Mouse (Mus musculus): ENCODE results near the gene Hpse2. TPM values are rescaled to one million over a fixed set of nuclear protein-coding genes. Genes with fewer than 3 reads are reported as not detected.

Hpse2 gene
- polyA plus RNA-seq, 1 experiment from 2014 or later: 0.96 TPM

DNA sequence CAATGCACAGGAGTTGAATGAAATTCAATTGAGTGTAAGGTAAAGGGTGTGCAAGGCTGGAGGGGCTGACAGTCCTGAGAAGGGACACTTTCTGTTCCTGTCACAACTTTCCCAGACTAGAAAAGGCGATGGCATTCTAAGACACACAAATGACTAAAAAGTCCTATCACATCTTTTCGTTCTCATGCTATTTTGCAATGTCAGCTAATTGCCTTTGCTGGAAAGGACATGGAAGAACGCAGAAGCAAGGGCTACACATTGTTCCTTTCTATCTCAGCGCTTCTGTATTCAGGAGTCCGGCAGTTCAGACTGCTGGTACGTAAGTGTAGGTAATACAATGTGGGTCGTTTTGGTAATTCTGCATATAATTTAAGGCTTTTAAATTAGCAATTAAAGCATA, 555.0 kb downstream of the Hpse2 start:
- no peak overlapping the region for H3K9ac ChIP-seq (ENCODE audit: low read length)
- H3K36me3 ChIP-seq (ENCODE audit: control insufficient read depth, insufficient read depth): no peaks in the 10 kb centered on the region
- ATAC-seq (replicated peaks; ENCODE audit: extremely low read depth, insufficient read depth, low FRiP score): no peak
- no peaks in the 10 kb centered on the region for H3K9me3 ChIP-seq (replicated peaks; ENCODE audit: control insufficient read depth, low read length)
- H3K4me2 ChIP-seq (ENCODE audit: low read depth, low read length): no peak overlapping the region
- no peak overlapping the region for H3K27ac ChIP-seq (ENCODE audit: low read length)
- H3K27me3 ChIP-seq (ENCODE audit: control insufficient read depth, insufficient read depth, low read length): no peaks in the 10 kb centered on the region
- WGBS: 86% methylated on average over 7 of the region's 7 CpGs
- peaks cover 4% of the 10 kb centered on the region; the same call in 1 of the 2 replicates for H3K4me1 ChIP-seq (ENCODE audit: control insufficient read depth, insufficient read depth, low read length)
- H3K4me3 ChIP-seq (ENCODE audit: low read length): no peak overlapping the region

DNA sequence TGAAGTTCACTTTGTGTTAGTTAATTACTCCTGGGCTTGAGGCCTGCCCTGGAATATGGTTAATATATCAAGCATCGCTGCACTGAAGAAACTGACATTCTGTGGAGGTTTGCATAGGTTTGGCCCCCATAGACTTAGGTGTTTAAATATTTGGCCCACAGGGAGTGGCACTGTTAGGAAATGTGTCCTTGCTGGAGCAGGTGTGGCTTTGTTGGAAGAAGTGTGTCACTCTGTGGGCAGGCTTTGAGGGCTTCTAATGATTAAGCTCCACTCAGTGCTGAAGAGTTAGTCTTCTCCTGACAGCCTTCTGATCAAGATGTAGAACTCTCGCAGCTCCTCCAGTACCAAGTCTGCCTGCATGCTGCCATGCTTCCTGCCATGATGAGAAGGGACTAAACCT, 555.9 kb downstream of the Hpse2 start:
- Histone ChIP-seq H3K9ac (ENCODE audit: low read length) (no peak overlapping the region), H3K27ac (ENCODE audit: low read length) (no peak overlapping the region), H3K36me3 (ENCODE audit: control insufficient read depth, insufficient read depth) (no peaks in the 10 kb centered on the region), H3K4me2 (ENCODE audit: low read depth, low read length) (no peak overlapping the region), H3K27me3 (ENCODE audit: control insufficient read depth, insufficient read depth, low read length) (no peaks in the 10 kb centered on the region), H3K4me3 (ENCODE audit: low read length) (no peak overlapping the region), H3K4me1 (ENCODE audit: control insufficient read depth, insufficient read depth, low read length) (peaks cover 4% of the 10 kb centered on the region; the same call in 1 of the 2 replicates), H3K9me3 (replicated peaks; ENCODE audit: control insufficient read depth, low read length) (no peaks in the 10 kb centered on the region)
- 83% methylated on average over 2 of the region's 2 CpGs for WGBS
- ATAC-seq (replicated peaks; ENCODE audit: extremely low read depth, insufficient read depth, low FRiP score): no peak

DNA sequence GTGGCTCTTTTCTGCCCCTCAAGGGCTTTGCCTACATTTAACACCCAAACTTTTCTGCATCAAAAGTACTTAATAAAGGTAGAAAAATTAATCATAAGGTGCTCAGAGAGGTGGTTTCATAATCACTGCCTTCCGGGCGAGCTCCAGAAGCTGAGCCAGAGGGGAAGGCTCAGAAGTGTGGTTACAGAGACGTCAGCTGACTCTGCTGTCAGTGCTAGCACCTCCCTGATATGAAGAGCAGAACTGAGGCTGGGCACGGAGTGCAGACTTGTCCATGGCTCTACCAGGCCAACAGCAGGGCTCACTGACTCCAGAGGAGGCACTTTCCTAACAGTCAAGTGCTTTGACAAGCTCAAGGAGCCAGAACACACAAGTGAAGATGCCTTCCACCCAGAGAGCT, 559.0 kb downstream of the Hpse2 start:
- 26% methylated on average over 4 of the region's 4 CpGs for WGBS
- ATAC-seq (replicated peaks; ENCODE audit: extremely low read depth, insufficient read depth, low FRiP score): no peak
- Histone ChIP-seq H3K4me3 (ENCODE audit: low read length) (no peak overlapping the region), H3K36me3 (ENCODE audit: control insufficient read depth, insufficient read depth) (no peaks in the 10 kb centered on the region), H3K27me3 (ENCODE audit: control insufficient read depth, insufficient read depth, low read length) (no peaks in the 10 kb centered on the region), H3K4me2 (ENCODE audit: low read depth, low read length) (no peak overlapping the region), H3K4me1 (ENCODE audit: control insufficient read depth, insufficient read depth, low read length) (peaks cover 4% of the 10 kb centered on the region; the same call in 1 of the 2 replicates), H3K9ac (ENCODE audit: low read length) (no peak overlapping the region), H3K9me3 (replicated peaks; ENCODE audit: control insufficient read depth, low read length) (0 out of 2 replicates have a peak, but pooled peaks cover 3% of the 10 kb centered on the region), H3K27ac (ENCODE audit: low read length) (no peak overlapping the region)

DNA sequence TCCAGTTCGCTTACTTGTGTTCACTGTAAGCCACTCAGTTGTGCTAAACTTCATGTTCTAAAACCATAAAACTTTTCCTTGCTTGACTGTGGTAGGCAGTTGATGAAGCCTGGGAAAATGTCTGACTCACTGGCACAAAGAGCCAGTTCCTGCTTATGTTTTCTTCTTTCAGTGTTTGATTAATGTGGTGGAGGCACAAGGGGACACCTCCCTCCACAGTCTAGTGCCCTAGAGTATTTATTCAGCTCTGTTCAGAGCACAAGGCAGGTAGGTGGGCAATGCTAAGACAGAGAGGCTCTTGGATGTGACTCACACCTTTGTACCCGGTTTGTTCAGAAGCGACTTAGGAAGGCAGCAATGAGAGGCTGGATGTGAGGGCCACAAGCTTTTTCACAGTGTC, 560.3 kb downstream of the Hpse2 start:
- ATAC-seq (replicated peaks; ENCODE audit: extremely low read depth, insufficient read depth, low FRiP score): no peak
- Histone ChIP-seq H3K27me3 (ENCODE audit: control insufficient read depth, insufficient read depth, low read length) (no peaks in the 10 kb centered on the region), H3K4me3 (ENCODE audit: low read length) (no peak overlapping the region), H3K4me2 (ENCODE audit: low read depth, low read length) (no peak overlapping the region), H3K4me1 (ENCODE audit: control insufficient read depth, insufficient read depth, low read length) (peaks cover 4% of the 10 kb centered on the region; the same call in 1 of the 2 replicates), H3K9ac (ENCODE audit: low read length) (no peak overlapping the region), H3K27ac (ENCODE audit: low read length) (no peak overlapping the region), H3K36me3 (ENCODE audit: control insufficient read depth, insufficient read depth) (no peaks in the 10 kb centered on the region), H3K9me3 (replicated peaks; ENCODE audit: control insufficient read depth, low read length) (0 out of 2 replicates have a peak, but pooled peaks cover 3% of the 10 kb centered on the region)
- 82% methylated on average over 3 of the region's 3 CpGs for WGBS

DNA sequence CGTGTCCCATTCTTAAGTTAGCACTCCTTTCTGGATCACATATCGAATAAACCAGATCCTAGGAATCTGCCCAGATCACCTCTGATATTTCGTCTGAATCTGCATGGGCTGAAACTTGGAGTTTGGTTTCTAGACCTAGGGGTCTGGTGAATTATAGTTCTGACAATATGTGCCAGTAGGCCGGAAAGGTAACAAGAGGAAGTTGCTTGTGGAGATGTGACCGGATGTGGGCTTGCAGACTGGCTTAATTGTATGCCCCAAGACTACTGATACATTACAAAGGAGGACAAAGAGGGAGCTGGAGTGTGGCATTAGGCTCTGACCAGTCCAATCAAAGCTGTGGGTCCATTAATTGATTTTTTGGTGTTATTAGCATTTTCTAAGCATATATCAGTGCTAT, 568.0 kb downstream of the Hpse2 start:
- WGBS: 83% methylated on average over 5 of the region's 5 CpGs
- no peaks in the 10 kb centered on the region for H3K9me3 ChIP-seq (replicated peaks; ENCODE audit: control insufficient read depth, low read length)
- no peak overlapping the region for H3K27ac ChIP-seq (ENCODE audit: low read length)
- H3K4me3 ChIP-seq (ENCODE audit: low read length): no peak overlapping the region
- H3K9ac ChIP-seq (ENCODE audit: low read length): no peak overlapping the region
- H3K36me3 ChIP-seq (ENCODE audit: control insufficient read depth, insufficient read depth): no peaks in the 10 kb centered on the region
- no peak overlapping the region for H3K4me2 ChIP-seq (ENCODE audit: low read depth, low read length)
- H3K27me3 ChIP-seq (ENCODE audit: control insufficient read depth, insufficient read depth, low read length): no peaks in the 10 kb centered on the region
- no peak for ATAC-seq (replicated peaks; ENCODE audit: extremely low read depth, insufficient read depth, low FRiP score)
- no peaks in the 10 kb centered on the region for H3K4me1 ChIP-seq (ENCODE audit: control insufficient read depth, insufficient read depth, low read length)

DNA sequence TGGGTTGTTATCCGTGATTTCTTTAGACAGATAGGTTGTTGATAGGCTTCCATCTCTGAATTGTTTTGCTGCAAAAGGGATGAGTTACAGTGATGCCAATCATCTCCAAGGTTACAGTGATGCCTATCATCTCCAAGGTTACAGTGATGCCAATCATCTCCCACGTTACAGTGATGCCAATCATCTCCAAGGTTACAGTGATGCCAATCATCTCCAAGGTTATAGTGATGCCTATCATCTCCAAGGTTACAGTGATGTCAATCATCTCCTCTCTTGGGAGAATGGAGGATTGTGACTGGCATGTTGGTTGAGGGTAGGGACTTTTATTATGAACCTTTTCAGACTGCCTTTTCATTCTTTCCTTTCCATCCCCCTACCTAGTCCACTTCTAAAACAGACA, 570.4 kb downstream of the Hpse2 start:
- Histone ChIP-seq H3K4me2 (ENCODE audit: low read depth, low read length) (no peak overlapping the region), H3K4me1 (ENCODE audit: control insufficient read depth, insufficient read depth, low read length) (no peaks in the 10 kb centered on the region), H3K36me3 (ENCODE audit: control insufficient read depth, insufficient read depth) (no peaks in the 10 kb centered on the region), H3K9ac (ENCODE audit: low read length) (no peak overlapping the region), H3K27me3 (ENCODE audit: control insufficient read depth, insufficient read depth, low read length) (no peaks in the 10 kb centered on the region), H3K4me3 (ENCODE audit: low read length) (no peak overlapping the region), H3K9me3 (replicated peaks; ENCODE audit: control insufficient read depth, low read length) (no peaks in the 10 kb centered on the region), H3K27ac (ENCODE audit: low read length) (no peak overlapping the region)
- 71% methylated on average over 2 of the region's 2 CpGs for WGBS
- ATAC-seq (replicated peaks; ENCODE audit: extremely low read depth, insufficient read depth, low FRiP score): no peak

DNA sequence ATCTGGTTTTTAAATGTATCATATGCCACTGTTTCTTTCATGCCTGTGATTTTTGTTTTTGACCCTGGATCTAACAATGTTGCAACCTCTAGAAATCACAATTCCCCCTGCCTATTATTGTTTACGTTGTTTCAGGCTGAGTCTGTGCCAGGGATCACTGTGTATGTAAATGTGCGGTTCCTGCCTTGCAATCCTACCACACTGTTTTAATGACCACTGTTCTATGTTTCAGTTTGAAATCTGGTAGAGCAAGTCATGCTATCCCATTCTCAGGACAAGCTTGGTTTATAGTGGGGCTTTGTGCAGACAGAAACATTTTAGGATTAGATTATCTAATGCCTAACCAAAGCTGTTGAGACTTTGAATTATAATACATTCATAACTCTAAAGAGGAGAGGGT, 571.9 kb downstream of the Hpse2 start:
- ATAC-seq (replicated peaks; ENCODE audit: extremely low read depth, insufficient read depth, low FRiP score): no peak
- Histone ChIP-seq H3K4me3 (ENCODE audit: low read length) (no peak overlapping the region), H3K27ac (ENCODE audit: low read length) (no peak overlapping the region), H3K9ac (ENCODE audit: low read length) (no peak overlapping the region), H3K27me3 (ENCODE audit: control insufficient read depth, insufficient read depth, low read length) (no peaks in the 10 kb centered on the region), H3K4me1 (ENCODE audit: control insufficient read depth, insufficient read depth, low read length) (no peaks in the 10 kb centered on the region), H3K4me2 (ENCODE audit: low read depth, low read length) (no peak overlapping the region), H3K36me3 (ENCODE audit: control insufficient read depth, insufficient read depth) (no peaks in the 10 kb centered on the region), H3K9me3 (replicated peaks; ENCODE audit: control insufficient read depth, low read length) (no peaks in the 10 kb centered on the region)
- 89% methylated on average over 2 of the region's 2 CpGs for WGBS

DNA sequence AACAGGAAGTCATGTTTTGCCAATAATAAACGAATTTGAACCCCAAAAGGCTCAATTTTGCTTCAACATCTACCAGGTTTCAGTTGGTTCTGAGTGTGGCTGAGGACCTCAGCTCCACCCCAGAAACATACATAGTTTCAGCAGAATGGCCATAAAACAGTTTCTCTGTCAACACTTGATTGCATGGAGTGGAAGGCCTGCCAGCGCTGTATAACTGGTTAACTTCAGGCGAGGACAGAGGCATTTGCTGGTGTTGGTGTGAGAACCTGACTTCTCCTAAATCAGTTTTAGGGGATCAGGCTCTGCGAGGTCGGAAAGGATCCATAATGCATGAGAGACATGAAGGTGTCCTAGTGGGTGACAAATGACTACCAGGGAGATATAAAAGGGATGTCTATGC, 578.0 kb downstream of the Hpse2 start:
- Histone ChIP-seq H3K4me3 (ENCODE audit: low read length) (no peak overlapping the region), H3K27ac (ENCODE audit: low read length) (no peak overlapping the region), H3K9me3 (replicated peaks; ENCODE audit: control insufficient read depth, low read length) (no peaks in the 10 kb centered on the region), H3K36me3 (ENCODE audit: control insufficient read depth, insufficient read depth) (no peaks in the 10 kb centered on the region), H3K4me2 (ENCODE audit: low read depth, low read length) (no peak overlapping the region), H3K9ac (ENCODE audit: low read length) (no peak overlapping the region), H3K4me1 (ENCODE audit: control insufficient read depth, insufficient read depth, low read length) (no peaks in the 10 kb centered on the region), H3K27me3 (ENCODE audit: control insufficient read depth, insufficient read depth, low read length) (no peaks in the 10 kb centered on the region)
- ATAC-seq (replicated peaks; ENCODE audit: extremely low read depth, insufficient read depth, low FRiP score): no peak
- 62% methylated on average over 5 of the region's 5 CpGs for WGBS

DNA sequence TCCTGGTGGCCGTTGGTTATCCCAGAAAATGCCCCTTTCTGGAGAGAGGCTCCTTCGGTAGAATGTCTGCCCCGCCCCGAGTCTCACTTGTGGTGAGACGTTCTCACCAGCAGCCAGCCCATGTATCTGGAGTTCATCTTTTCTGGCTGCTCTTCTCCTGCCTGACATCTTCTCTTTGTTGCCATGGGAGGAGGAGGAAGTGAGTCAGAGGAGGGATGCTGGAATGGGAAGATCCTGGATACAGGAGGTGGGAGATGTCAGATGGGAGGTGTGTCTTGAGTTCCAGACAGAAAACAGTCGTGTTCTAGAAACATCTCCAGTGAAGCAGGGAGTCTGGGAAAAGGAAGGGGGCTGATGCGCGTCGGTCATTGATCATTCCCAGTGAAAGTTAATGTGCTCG, 578.7 kb downstream of the Hpse2 start:
- no peak overlapping the region for H3K27ac ChIP-seq (ENCODE audit: low read length)
- no peak overlapping the region for H3K9ac ChIP-seq (ENCODE audit: low read length)
- ATAC-seq (replicated peaks; ENCODE audit: extremely low read depth, insufficient read depth, low FRiP score): no peak

DNA sequence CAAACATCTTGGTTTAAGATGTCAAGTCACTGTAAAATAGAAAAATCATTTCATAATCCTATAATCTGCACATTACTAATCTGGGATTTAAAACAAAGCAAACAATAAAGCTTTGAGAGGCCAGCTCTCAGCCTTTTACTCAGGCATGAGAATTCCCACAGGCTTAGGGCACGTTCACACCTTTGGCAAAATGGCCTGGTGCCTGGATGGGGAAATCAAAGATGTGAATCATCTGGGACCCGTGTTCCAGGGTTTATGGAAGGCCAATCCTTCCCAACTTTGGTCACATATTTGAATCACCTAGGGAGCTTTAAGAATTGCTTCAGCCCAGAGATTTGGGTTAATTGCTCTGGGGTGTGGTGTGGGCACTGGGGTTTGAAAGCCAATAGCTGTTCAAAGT, 590.3 kb downstream of the Hpse2 start:
- H3K9ac ChIP-seq (ENCODE audit: low read length): no peak overlapping the region
- peaks cover 7% of the 10 kb centered on the region; the same call in 1 of the 2 replicates for H3K4me1 ChIP-seq (ENCODE audit: control insufficient read depth, insufficient read depth, low read length)
- no peak for ATAC-seq (replicated peaks; ENCODE audit: extremely low read depth, insufficient read depth, low FRiP score)
- no peak overlapping the region for H3K27ac ChIP-seq (ENCODE audit: low read length)
- no peak overlapping the region for H3K4me3 ChIP-seq (ENCODE audit: low read length)
- H3K27me3 ChIP-seq (ENCODE audit: control insufficient read depth, insufficient read depth, low read length): peaks cover 11% of the 10 kb centered on the region
- H3K9me3 ChIP-seq (replicated peaks; ENCODE audit: control insufficient read depth, low read length): no peaks in the 10 kb centered on the region
- no peak overlapping the region for H3K4me2 ChIP-seq (ENCODE audit: low read depth, low read length)
- WGBS: 62% methylated on average over 2 of the region's 2 CpGs
- no peaks in the 10 kb centered on the region for H3K36me3 ChIP-seq (ENCODE audit: control insufficient read depth, insufficient read depth)

More for the DNA sequence above, 578.7 kb downstream of the Hpse2 start:
- WGBS: 75% methylated on average over 10 of the region's 10 CpGs
- Histone ChIP-seq H3K4me1 (ENCODE audit: control insufficient read depth, insufficient read depth, low read length) (no peaks in the 10 kb centered on the region), H3K36me3 (ENCODE audit: control insufficient read depth, insufficient read depth) (no peaks in the 10 kb centered on the region), H3K4me3 (ENCODE audit: low read length) (no peak overlapping the region), H3K9me3 (replicated peaks; ENCODE audit: control insufficient read depth, low read length) (no peaks in the 10 kb centered on the region), H3K27me3 (ENCODE audit: control insufficient read depth, insufficient read depth, low read length) (no peaks in the 10 kb centered on the region), H3K4me2 (ENCODE audit: low read depth, low read length) (no peak overlapping the region)
